Mouse (Mus musculus) midbrain, embryonic 10.5 days (tissue): ENCODE data around the gene Gatb. TPM values are rescaled to one million over a fixed set of nuclear protein-coding genes. Genes with fewer than 3 reads are reported as not detected.

Experiments
- DNase-seq: peaks from one replicate; pipeline ENCODE4 v3.0.0-alpha.2; 2017; ENCODE audit warnings: low spot score
- H3K27ac ChIP-seq: fragments of 300-500 bp; sonication (generic); replicated peaks from 2 replicates; pipeline ENCODE4 v1.5.1; 2016; ENCODE audit warnings: mild to moderate bottlenecking
- H3K27me3 ChIP-seq: fragments of 300-500 bp; sonication (generic); 2 replicates; pipeline ENCODE4 v1.6.1; 2016; ENCODE audit warnings: low read depth, mild to moderate bottlenecking; ENCODE audit not compliant: poor library complexity, severe bottlenecking
- H3K36me3 ChIP-seq: fragments of 300-500 bp; sonication (generic); 2 replicates; pipeline ENCODE4 v1.6.1; 2016; ENCODE audit warnings: mild to moderate bottlenecking, moderate library complexity
- H3K4me1 ChIP-seq: fragments of 300-500 bp; sonication (generic); 2 replicates; pipeline ENCODE4 v1.6.1; 2016
- H3K4me3 ChIP-seq: fragments of 300-500 bp; sonication (generic); 2 replicates; pipeline ENCODE4 v1.5.1; 2016; ENCODE audit warnings: mild to moderate bottlenecking, moderate library complexity
- H3K9me3 ChIP-seq: fragments of 300-500 bp; sonication (generic); replicated peaks from 2 replicates; pipeline ENCODE4 v1.6.1; 2016; ENCODE audit warnings: mild to moderate bottlenecking
- WGBS: fragments of 180-500 bp; shearing (Covaris S2); methylation state at CpG from one replicate; pipeline ENCODE4 v1.1.7; 2016; 5-methylcytosine and 5-hydroxymethylcytosine counted together
- polyA plus RNA-seq: library from polyadenylated mRNA; unstranded; fragments of >200 nt; fragmentation: Nextera tagmentation; extraction: Ambion mirVana; gene quantifications from 2 replicates; pipeline ENCODE4 v1.2.1, GENCODE M21; 2016

Gatb gene
- polyA plus RNA-seq, 1 experiment from 2014 or later = 26.0 TPM

- Histone ChIP-seq H3K27ac (no peak overlapping the region), H3K4me1 (no peaks in the 10 kb centered on the region), H3K36me3 (no peaks in the 10 kb centered on the region), H3K9me3 (no peaks in the 10 kb centered on the region), H3K4me3 (no peak overlapping the region), H3K27me3 (no peaks in the 10 kb centered on the region)
- no peak for DNase-seq
- WGBS = 85% methylated on average over 6 of the region's 6 CpGs
Observed at GRCm38 (mm10) chr3:85669844-85670243, 95.9 kb downstream of the Gatb start.

GRCm38 (mm10) chr3:85677133-85677532 lies 103.2 kb downstream of the Gatb start:
- no peak overlapping the region for H3K4me3 ChIP-seq
- no peak for DNase-seq
- H3K36me3 ChIP-seq = no peaks in the 10 kb centered on the region
- peaks cover 21% of the 10 kb centered on the region for H3K4me1 ChIP-seq
- H3K9me3 ChIP-seq = no peaks in the 10 kb centered on the region
- 85% methylated on average over 8 of the region's 8 CpGs for WGBS
- no peak overlapping the region for H3K27ac ChIP-seq
- no peaks in the 10 kb centered on the region for H3K27me3 ChIP-seq

- no peak for DNase-seq
- 81% methylated on average over 3 of the region's 3 CpGs for WGBS
Observed at GRCm38 (mm10) chr3:85677952-85678351, 104.0 kb downstream of the Gatb start.

GRCm38 (mm10) chr3:85679312-85679933 lies 105.5 kb downstream of the Gatb start:
- Histone ChIP-seq H3K9me3 (no peaks in the 10 kb centered on the region), H3K27me3 (no peaks in the 10 kb centered on the region), H3K36me3 (no peaks in the 10 kb centered on the region), H3K4me3 (no peak overlapping the region), H3K4me1 (peaks cover 21% of the 10 kb centered on the region), H3K27ac (no peak overlapping the region)
- no peak for DNase-seq
- 91% methylated on average over 8 of the region's 8 CpGs for WGBS

More at GRCm38 (mm10) chr3:85677952-85678351, 104.0 kb downstream of the Gatb start:
- Histone ChIP-seq H3K27ac (no peak overlapping the region), H3K27me3 (no peaks in the 10 kb centered on the region), H3K9me3 (no peaks in the 10 kb centered on the region), H3K36me3 (no peaks in the 10 kb centered on the region), H3K4me3 (no peak overlapping the region), H3K4me1 (peaks cover 21% of the 10 kb centered on the region)

- H3K27me3 ChIP-seq = no peaks in the 10 kb centered on the region
- no peak overlapping the region for H3K4me3 ChIP-seq
- H3K27ac ChIP-seq = no peak overlapping the region
- WGBS = 90% methylated on average over 5 of the region's 5 CpGs
- peaks cover 21% of the 10 kb centered on the region for H3K4me1 ChIP-seq
- no peaks in the 10 kb centered on the region for H3K9me3 ChIP-seq
- H3K36me3 ChIP-seq = no peaks in the 10 kb centered on the region
- DNase-seq = no peak
Observed at GRCm38 (mm10) chr3:85679960-85680359, 106.0 kb downstream of the Gatb start.

DNA sequence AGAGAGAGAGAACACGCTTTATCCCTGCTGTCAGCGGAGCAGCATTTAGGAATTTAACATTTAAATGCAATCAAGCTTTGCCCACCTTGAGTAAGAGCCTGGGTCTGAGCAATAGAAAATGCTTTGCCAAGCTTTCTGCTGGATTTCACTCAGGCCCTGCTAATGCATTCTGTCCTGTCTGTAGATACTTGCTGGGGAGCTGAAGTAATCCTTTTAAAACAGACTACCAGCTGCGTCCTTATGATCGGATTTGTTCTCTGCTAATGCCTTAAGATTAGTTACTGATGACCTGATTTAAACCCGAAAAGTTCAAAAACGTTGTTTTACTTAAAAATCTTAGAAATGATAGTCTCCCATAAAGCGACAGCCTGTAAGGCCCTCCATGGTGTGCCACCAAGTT lies 107.2 kb downstream of the Gatb start:
- peaks cover 21% of the 10 kb centered on the region for H3K4me1 ChIP-seq
- no peak for DNase-seq
- H3K4me3 ChIP-seq = no peak overlapping the region
- H3K27me3 ChIP-seq = no peaks in the 10 kb centered on the region
- WGBS = 52% methylated on average over 7 of the region's 7 CpGs
- no peaks in the 10 kb centered on the region for H3K9me3 ChIP-seq
- H3K36me3 ChIP-seq = no peaks in the 10 kb centered on the region
- peak overlapping the region; percentile 73 for H3K27ac ChIP-seq

GRCm38 (mm10) chr3:85683618-85684017 lies 109.7 kb downstream of the Gatb start:
- Histone ChIP-seq H3K4me3 (no peak overlapping the region), H3K9me3 (no peaks in the 10 kb centered on the region), H3K27ac (no peak overlapping the region), H3K27me3 (no peaks in the 10 kb centered on the region), H3K36me3 (no peaks in the 10 kb centered on the region), H3K4me1 (peaks cover 17% of the 10 kb centered on the region)
- 92% methylated on average over 5 of the region's 5 CpGs for WGBS
- DNase-seq = no peak

GRCm38 (mm10) chr3:85685271-85685670 lies 111.4 kb downstream of the Gatb start:
- Histone ChIP-seq H3K9me3 (no peaks in the 10 kb centered on the region), H3K27me3 (no peaks in the 10 kb centered on the region), H3K36me3 (no peaks in the 10 kb centered on the region), H3K4me1 (peaks cover 17% of the 10 kb centered on the region), H3K27ac (no peak overlapping the region), H3K4me3 (no peak overlapping the region)
- 90% methylated on average over 8 of the region's 8 CpGs for WGBS
- no peak for DNase-seq

GRCm38 (mm10) chr3:85688341-85688740 lies 114.4 kb downstream of the Gatb start:
- H3K4me3 ChIP-seq = no peak overlapping the region
- H3K4me1 ChIP-seq = peaks cover 10% of the 10 kb centered on the region; the same call in 1 of the 2 replicates
- H3K27me3 ChIP-seq = no peaks in the 10 kb centered on the region
- no peaks in the 10 kb centered on the region for H3K9me3 ChIP-seq
- H3K36me3 ChIP-seq = no peaks in the 10 kb centered on the region
- no peak for DNase-seq
- WGBS = 94% methylated on average over 14 of the region's 14 CpGs
- H3K27ac ChIP-seq = no peak overlapping the region

- peaks cover 11% of the 10 kb centered on the region; the same call in 1 of the 2 replicates for H3K4me1 ChIP-seq
- H3K27ac ChIP-seq = no peak overlapping the region
- 72% methylated on average over 4 of the region's 4 CpGs for WGBS
- DNase-seq = no peak
- no peaks in the 10 kb centered on the region for H3K27me3 ChIP-seq
- no peaks in the 10 kb centered on the region for H3K36me3 ChIP-seq
- no peak overlapping the region for H3K4me3 ChIP-seq
- H3K9me3 ChIP-seq = no peaks in the 10 kb centered on the region
Observed at GRCm38 (mm10) chr3:85691134-85691533, 117.2 kb downstream of the Gatb start.

DNA sequence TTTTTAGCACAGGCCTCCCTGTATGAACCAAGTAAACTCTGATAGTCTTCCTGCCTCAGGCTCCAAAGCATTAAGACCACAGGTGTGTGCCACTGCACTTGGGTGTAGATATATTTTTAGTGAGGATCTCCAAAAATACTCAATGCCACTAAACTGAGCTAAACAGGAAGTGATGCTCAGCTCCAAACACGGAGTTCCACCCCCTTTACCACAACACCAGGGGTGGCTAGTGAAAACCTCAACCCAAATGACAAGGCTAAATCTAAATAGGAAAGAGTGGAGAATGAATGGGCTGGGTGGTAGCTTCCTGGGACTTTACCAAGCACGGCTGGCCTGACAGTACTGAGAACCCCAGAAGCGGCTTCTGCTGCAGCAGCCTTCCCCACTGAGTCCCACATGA lies 119.1 kb downstream of the Gatb start:
- Histone ChIP-seq H3K27ac (no peak overlapping the region), H3K36me3 (no peaks in the 10 kb centered on the region), H3K4me3 (no peak overlapping the region), H3K9me3 (no peaks in the 10 kb centered on the region), H3K27me3 (no peaks in the 10 kb centered on the region), H3K4me1 (peaks cover 11% of the 10 kb centered on the region; the same call in 1 of the 2 replicates)
- WGBS = 48% methylated on average over 3 of the region's 3 CpGs
- DNase-seq = no peak

DNA sequence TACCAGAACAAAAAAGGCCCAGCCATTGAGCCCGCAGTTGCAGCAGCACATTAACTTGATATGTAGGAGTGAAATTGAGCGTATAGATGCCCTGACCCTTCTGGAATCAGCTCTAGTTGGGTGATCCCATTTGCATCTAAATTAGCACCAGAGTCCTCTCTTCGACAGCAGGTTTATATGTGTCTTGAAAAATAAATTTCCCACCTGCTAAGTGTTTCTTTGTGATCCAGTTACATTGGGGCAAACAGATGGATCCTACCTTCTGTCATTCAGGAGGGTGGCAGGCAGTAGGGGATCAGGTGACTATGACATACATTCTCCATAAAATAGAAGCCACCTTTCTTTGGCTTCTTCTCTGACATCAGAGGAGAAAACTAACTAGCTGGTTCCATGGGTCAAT lies 121.1 kb downstream of the Gatb start:
- H3K4me3 ChIP-seq = no peak overlapping the region
- H3K36me3 ChIP-seq = no peaks in the 10 kb centered on the region
- no peaks in the 10 kb centered on the region for H3K27me3 ChIP-seq
- no peak for DNase-seq
- H3K27ac ChIP-seq = no peak overlapping the region
- H3K4me1 ChIP-seq = peaks cover 16% of the 10 kb centered on the region; the same call in 1 of the 2 replicates
- 87% methylated on average over 3 of the region's 3 CpGs for WGBS
- H3K9me3 ChIP-seq = no peaks in the 10 kb centered on the region

- Histone ChIP-seq H3K9me3 (no peaks in the 10 kb centered on the region), H3K4me3 (no peak overlapping the region), H3K27me3 (no peaks in the 10 kb centered on the region), H3K36me3 (no peaks in the 10 kb centered on the region), H3K27ac (no peak overlapping the region), H3K4me1 (peaks cover 10% of the 10 kb centered on the region; the same call in 1 of the 2 replicates)
- no peak for DNase-seq
- WGBS = 86% methylated on average over 4 of the region's 4 CpGs
Observed at GRCm38 (mm10) chr3:85698496-85698895, 124.6 kb downstream of the Gatb start.
